Mouse (Mus musculus): ENCODE results near the gene Dtx3.
"Not testable (repeated sequence)": the region's sequence is repeated elsewhere in the genome, so short reads cannot be mapped to it uniquely, and the experiment has no call there.

Dtx3 gene

DNA sequence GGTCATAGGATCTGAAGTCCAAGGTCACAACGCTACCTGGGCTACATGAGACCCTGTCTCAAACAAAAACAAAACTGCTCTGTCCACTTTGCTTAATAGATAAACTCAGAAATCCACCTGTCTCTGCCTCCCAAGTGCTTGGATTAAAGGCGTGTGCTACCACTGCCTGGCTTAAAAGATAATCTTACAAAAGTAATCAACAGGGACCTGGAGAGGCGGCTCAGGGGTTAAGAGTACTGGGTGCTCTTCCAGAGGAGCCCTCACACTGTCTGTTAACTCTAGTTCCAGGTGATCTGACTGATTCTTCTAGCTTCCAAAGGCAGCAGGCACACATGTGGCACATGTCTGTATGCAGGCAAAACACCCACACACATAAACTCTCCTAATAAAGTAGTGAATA, 7.6 kb upstream of the Dtx3 start:
- DNase-seq = no peak

GRCm38 (mm10) chr10:127200279-127200678, 4.8 kb upstream of the Dtx3 start:
- DNase-seq = no peak

DNA sequence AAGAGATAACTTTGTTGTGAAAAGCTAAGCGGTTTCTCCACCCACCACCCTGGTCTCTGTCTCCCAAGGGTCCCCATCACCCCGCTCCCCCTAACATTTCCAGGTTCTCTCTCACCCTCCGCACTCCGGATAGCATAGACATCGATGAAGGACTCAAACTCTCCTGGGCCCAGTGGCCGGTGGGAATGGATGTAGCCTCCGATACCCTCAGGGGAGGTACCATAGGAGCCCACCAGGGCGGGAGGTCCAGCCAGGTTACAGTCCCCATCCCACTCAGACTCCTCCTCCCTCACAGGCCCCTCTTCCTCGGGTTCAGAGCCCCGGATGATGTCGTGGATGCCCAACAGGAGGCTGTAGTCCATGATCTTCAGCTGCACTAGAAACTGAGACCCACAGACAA, 3.9 kb upstream of the Dtx3 start:
- no peak for DNase-seq

DNA sequence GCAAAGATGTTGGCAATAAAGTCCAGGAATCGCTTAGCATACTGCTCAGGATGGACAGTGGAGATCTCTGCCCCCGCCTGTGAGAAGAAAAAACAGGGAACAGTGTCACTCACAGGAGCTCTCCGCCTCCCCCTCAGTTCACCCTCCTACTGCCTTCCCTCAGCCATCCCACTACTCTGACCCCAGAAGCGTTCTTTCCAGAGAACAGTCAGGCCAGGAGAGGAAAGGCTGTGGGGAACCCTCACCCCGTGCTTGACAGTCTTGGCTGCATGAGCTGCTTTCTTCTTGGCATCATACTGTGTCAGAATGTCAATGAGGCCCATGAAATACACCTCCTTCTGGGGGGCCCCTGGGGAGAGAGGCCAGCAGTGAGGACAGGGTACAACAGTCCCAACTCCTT, 3.5 kb upstream of the Dtx3 start:
- DNase-seq = no peak

DNA sequence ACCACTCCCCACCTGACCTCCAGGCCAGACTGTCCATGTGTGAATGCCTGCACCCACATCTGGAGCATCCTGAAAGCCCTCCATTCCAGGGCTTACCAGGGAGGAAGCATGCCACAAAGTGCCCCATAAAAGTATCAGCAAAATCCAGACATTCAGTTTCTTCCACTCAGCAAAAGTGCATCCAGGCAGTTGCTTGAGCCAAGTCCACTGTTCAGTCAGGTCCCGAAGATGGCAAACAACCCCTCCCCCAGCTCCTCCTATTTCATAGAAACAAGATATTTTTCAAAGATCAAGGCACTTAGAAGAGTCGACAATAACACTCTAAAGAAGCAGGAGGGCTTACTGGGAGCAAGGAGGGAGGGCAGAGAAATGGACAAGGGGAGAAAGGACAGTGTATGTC, 3.0 kb upstream of the Dtx3 start:
- DNase-seq = no peak

GRCm38 (mm10) chr10:127197505-127198110, 2.1 kb upstream of the Dtx3 start:
- no peak for DNase-seq

DNA sequence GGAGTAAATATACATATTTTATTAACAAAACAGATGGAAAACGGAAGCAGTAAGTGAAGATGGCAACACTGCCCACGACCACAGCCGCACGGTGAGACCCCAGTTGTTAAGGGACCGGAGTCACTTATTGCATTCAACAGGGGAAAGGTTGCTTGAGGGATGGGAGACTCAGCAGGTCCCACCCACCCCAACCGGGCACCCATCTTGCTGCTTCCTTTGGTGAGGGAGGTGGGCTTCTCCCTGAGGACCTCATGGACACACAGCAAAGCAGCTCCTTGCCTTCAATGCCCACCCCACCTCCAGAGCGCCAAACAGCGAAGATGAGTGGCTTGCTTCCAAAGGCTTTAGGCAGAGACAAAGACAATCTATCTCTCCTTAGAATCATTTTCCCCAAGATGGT, 1.6 kb upstream of the Dtx3 start:
- DNase-seq = no peak

DNA sequence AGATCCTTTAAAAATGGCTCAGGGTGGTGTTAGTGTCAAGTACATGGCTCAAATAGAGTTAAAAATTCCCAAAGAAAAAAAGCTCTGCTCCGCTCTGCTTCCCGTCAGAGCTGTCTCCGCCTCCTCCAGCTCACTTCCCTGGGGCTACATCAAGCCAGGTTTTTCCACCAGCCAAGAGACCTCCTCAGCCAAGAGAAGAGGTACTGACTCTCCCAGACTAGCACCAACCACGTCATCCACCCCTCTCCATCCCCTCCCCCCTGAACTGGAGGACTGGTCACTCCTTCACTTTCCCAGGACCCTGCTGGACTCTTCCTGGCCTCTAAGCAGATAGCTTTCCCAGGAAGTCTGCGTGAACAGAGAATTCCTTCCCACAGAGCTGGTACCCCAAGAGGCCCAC, 864 bp upstream of the Dtx3 start:
- no peak for DNase-seq

DNA sequence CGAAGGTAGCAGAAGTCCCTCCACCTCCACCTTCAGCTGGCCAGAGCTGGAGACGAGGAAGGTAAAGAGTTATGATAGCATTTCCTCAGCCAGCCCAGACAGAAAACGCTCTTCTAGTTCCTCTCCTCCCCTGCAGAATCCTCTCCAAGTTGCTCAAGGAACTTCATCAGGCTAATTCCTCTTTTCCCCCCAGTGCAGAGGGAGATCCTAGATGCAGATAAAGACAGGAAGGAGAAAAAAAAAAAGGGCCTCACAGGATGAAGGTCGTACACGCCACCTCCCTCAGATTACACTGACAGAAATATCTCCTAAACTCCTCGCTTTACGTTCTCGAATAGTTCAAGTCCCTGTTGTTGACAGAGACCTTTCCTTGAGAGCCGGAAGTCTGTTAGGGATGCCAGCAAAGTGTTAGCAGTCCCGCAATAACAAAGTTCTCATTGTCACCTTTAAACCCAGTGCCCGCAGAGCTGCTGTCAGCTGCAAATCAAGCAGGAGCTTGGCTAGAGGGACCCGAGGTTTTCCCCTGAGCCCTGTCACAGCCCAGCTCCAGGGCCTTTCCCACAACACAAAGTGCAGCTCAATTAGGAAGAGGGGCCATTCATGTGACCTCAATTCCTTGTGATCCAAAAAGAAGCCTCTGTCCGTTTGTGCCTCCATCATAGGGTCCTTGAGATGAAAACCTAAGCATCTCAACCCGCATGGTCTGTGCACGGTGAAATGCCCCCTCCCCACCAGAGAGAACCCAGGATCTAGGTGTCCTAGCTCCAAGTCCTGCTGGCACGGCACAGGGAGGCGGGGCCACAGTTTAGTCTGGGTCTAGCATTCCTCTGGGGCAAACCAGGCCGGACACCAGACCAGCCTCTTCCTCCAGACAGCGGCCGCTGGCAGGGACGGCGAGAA, 850 bp downstream of the Dtx3 start:
- peak; percentile 19 to 38 for DNase-seq

GRCm38 (mm10) chr10:127193011-127193410, 2.5 kb downstream of the Dtx3 start:
- DNase-seq = no peak

DNA sequence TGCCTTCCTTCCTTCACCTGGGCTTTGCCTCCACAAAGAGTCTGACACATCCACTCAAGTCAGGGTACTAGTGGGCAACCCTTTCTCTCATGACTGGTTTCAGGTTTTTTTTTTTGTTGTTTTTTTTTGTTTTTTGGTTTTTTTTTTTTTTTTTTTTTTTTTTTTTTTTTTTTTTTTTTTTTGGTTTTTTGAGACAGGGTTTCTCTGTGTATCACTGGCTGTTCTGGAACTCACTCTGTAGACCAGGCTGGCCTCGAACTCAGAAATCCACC, 3.5 kb downstream of the Dtx3 start:
- DNase-seq = not testable (repeated sequence)

DNA sequence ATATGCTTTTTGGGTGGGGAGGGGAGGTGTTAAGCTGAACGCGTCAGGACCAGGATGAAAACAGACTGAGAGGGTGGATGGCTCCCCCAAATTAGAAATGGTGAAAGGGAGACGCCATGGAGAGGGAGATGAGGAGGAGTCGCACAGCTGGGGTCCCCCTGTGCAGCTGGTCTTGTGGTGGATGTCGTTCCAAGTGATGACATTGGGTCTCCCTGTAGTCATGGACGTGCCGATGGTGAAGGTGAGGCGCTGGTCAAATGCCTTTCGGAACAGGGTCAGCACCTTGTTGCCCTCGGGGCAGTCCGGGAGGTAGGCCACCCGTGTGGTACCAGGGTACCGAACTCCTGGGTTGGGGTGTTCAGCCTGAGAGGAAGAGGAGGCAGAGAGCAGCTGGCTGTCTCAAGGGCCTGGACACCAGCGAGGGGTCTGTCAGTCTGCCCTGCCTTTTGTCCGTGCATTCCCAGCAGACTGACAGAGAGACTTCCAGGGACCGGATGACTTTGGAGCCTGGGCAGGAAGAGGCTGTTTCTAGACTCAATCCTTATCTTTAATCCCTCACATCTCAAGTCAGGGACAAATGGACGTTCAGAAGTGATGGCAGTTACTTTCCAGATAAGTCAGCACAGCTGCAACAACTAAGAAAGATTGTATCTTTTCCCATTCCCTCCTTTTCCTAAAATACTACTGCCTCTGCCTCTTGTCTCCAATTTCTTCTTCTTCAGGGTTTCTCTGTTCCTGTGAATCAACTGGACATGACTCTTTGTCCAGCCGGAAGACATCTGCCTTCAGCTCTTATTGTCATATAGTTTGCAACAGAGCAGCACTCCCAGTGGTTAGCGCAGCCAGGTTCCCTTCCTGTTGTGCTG, 4.1 kb downstream of the Dtx3 start:
- peak in 1 of 2 experiments; percentile 5 for DNase-seq

DNA sequence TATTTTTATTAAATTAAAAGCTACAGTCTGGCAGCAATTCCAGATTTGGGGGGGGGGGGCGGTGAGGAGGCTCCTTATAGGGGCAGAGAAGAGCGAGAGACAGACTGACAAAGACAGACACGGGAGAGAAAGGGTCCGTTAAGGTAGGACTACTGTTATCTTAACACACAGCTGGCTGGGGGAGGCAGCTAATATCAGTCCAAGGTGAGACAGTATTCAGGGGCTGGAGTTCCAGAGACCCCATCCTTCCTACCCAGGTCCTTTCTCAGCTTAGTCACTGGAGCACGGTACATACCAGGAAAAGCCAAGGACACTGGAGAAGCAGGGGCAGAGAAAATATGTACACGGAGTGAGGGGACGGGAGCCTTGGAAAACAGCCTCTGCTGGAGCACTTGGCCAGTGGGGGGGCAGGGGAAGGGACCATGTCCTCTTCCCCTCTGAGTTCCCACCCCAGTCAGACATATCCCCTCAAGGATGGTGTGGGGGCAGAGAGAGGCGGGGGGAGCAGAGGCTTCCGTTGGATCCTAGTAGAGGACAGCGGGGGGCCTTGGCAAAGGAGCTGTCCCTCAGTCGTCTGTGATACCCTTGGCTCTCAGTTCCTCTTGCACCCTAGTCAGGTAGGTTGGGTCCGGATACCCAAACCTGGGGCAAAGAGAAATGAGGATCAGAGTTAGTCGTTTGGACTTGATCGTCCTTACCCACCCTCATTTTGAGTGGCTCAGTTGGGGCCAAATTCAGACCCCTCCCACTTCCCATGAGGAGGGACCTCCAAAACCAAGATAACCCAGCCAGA, 4.9 kb downstream of the Dtx3 start:
- DNase-seq = peak in 1 of 2 experiments; percentile 3

GRCm38 (mm10) chr10:127189651-127190381, 5.7 kb downstream of the Dtx3 start, which contains the start of gene Arhgef25:
Arhgef25 (minus strand) TSS chr10:127190083.
- peak; percentile 5 to 30 for DNase-seq

DNA sequence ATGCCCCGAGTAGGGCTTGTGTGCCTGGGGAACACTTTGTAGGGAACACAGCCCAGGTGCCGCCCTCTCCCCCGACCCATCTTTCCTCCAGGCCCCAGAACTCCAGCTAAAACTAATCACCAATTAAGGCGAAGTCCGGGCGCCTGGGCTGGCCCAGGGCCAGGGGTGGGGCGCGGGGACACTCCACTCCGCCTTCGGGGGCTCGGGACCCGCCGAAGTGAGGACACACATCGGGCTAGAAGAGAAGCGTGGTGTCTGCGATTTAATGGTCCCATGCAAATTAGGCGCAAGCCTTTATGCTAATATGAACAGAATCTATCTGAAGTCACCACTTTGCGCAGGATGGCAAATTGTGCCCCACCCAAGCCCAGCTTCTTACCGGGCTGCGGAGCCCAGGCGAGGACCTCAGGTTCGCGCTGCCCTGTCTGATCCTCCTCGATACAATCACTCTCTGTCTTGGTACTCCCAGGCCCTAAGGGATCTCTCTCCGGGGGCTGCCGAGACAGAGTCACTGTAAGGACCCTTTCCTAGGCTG, 6.3 kb downstream of the Dtx3 start:
- peak; percentile 1 to 4 for DNase-seq

- peak; percentile 4 to 27 for DNase-seq
Observed at GRCm38 (mm10) chr10:127188465-127189115, 6.9 kb downstream of the Dtx3 start.

- DNase-seq = peak in 1 of 2 experiments; percentile 4
Observed at GRCm38 (mm10) chr10:127188079-127188453, 7.5 kb downstream of the Dtx3 start.

- DNase-seq = peak in 1 of 2 experiments; percentile 3
Observed at GRCm38 (mm10) chr10:127187371-127188078, 8.0 kb downstream of the Dtx3 start.

DNA sequence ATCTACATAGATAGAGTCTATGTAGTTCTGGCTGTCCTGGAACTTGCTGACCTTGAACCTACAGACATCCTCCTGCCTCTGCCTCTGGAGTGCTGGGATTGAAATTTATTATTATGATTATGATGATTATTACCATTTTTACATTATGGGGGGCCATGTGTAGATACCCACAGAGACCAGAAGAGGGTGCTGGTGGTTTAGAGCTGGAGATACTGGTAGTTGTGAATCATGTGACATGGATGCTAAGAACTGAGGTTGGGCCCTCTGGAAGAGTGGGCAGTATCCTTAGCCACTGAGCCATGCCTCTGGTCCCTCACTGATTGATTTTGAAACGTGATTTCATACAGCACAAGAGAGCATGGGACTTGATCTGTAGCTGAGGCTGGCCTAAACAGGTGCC, 9.1 kb downstream of the Dtx3 start:
- peak in 1 of 2 experiments; percentile 2 for DNase-seq

DNA sequence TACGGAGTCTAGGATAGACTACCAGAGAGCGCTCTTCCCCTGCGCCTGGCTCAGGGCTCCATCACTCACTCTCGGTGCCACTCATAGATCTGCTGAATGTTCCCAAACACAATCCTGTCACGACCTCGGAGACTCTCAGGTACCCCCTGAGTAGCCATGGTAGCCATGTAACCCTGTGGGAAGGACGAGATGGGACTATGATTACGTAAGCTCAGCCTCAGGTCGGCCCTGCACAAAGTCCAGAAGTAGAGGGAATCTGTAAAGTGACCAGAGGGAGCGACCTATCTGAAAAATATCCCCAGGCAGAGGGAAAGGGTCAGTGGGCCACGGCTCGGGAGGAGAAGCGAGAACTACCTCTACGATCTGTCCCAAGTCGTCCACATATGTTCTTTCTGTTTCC, 10.0 kb downstream of the Dtx3 start:
- DNase-seq = peak in 1 of 2 experiments; percentile 3

All from thymus, postnatal 36 days (tissue).